Mouse (Mus musculus): Measurements from ENCODE around the gene Sult2b1. TPM values are rescaled to one million over a fixed set of nuclear protein-coding genes. Genes with fewer than 3 reads are reported as not detected.

Gene Sult2b1
- polyA plus RNA-seq, 1 experiment from 2014 or later, result 5.9 TPM

DNA sequence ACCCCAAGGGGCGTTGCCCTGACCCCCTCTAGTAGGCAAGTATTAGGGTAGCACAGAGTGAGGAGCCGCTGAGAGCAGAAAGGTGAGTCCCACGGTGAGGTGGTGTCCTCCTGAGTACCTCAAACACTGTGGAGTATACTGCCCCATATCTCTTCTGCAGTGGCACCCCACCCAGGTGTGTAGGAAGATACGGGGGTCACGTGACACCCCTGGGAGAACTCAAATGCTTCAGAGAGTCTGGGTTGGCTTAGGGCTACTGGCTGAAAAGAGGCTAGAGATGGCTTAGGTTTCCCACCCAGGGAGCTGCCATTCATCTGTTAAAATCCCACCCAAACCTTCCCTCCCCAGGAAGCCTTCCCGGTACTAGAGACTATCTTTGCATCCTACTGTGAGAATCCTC, 12.5 kb upstream of the Sult2b1 start:
- no peak for TF ChIP-seq CTCF (IDR thresholded peaks at IDR 0.05; ENCODE audit: low read depth)
- H3K4me2 ChIP-seq, result no peak overlapping the region
- peaks cover 7% of the 10 kb centered on the region; the same call in 1 of the 2 replicates for H3K36me3 ChIP-seq (ENCODE audit: insufficient read depth)
- no peak for ATAC-seq (ENCODE audit: insufficient read depth)
- H3K4me1 ChIP-seq (ENCODE audit: insufficient read depth), result 0 out of 2 replicates have a peak, but pooled peaks cover 7% of the 10 kb centered on the region
- no peak overlapping the region for H3K27ac ChIP-seq (ENCODE audit: low read depth)
- no peak for DNase-seq
- H3K4me3 ChIP-seq (ENCODE audit: low read depth, low read length), result no peak overlapping the region
- WGBS, result 46% methylated on average over 6 of the region's 6 CpGs
- H3K27me3 ChIP-seq (ENCODE audit: insufficient read depth, low read length), result peaks cover 32% of the 10 kb centered on the region
- H3K9me3 ChIP-seq (ENCODE audit: low read depth, low read length), result no peaks in the 10 kb centered on the region
- no peak overlapping the region for H3K9ac ChIP-seq

DNA sequence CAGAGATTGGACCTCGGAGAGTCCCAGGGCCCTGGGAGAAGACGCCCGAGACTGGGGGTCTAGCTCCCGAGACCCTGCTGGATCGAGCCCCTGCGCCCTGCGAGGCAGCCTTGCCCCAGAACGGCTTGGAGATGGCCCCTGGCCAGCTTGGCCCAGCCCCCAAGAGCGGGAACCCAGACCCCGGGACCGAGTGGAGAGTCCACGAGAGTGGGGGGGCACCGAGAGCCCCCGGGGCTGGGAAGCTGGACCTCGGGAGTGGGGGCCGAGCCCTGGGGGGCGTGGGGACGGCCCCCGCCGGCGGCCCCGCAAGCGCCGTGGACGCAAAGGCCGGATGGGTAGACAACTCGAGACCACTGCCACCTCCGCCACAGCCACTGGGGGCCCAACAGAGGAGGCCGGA, 10.5 kb upstream of the Sult2b1 start:
- Histone ChIP-seq H3K4me1 (ENCODE audit: insufficient read depth) (0 out of 2 replicates have a peak, but pooled peaks cover 4% of the 10 kb centered on the region), H3K4me2 (no peak overlapping the region), H3K4me3 (ENCODE audit: low read depth, low read length) (no peak overlapping the region), H3K27me3 (ENCODE audit: insufficient read depth, low read length) (peaks cover 32% of the 10 kb centered on the region), H3K9me3 (ENCODE audit: low read depth, low read length) (no peaks in the 10 kb centered on the region), H3K27ac (ENCODE audit: low read depth) (no peak overlapping the region), H3K9ac (no peak overlapping the region), H3K36me3 (ENCODE audit: insufficient read depth) (peaks cover 10% of the 10 kb centered on the region; the same call in 1 of the 2 replicates)
- WGBS, result 93% methylated on average over 29 of the region's 29 CpGs
- TF ChIP-seq CTCF (IDR thresholded peaks at IDR 0.05; ENCODE audit: low read depth), result no peak
- no peak for DNase-seq
- ATAC-seq (ENCODE audit: insufficient read depth), result no peak

- DNase-seq, result no peak
- 78% methylated on average over 44 of the region's 44 CpGs for WGBS
- no peak overlapping the region for H3K4me2 ChIP-seq
- no peak overlapping the region for H3K4me3 ChIP-seq (ENCODE audit: low read depth, low read length)
- H3K27ac ChIP-seq (ENCODE audit: low read depth), result no peak overlapping the region
- H3K9ac ChIP-seq, result no peak overlapping the region
- H3K36me3 ChIP-seq (ENCODE audit: insufficient read depth), result peaks cover 16% of the 10 kb centered on the region
- ATAC-seq (ENCODE audit: insufficient read depth), result no peak
- no peak for TF ChIP-seq CTCF (IDR thresholded peaks at IDR 0.05; ENCODE audit: low read depth)
- H3K27me3 ChIP-seq (ENCODE audit: insufficient read depth, low read length), result peaks cover 25% of the 10 kb centered on the region
- 0 out of 2 replicates have a peak, but pooled peaks cover 4% of the 10 kb centered on the region for H3K4me1 ChIP-seq (ENCODE audit: insufficient read depth)
- no peaks in the 10 kb centered on the region for H3K9me3 ChIP-seq (ENCODE audit: low read depth, low read length)
Measured at GRCm38 (mm10) chr7:45793969-45794585, 9.6 kb upstream of the Sult2b1 start.

GRCm38 (mm10) chr7:45793240-45793639, 8.8 kb upstream of the Sult2b1 start:
- DNase-seq (no peak), ATAC-seq (ENCODE audit: insufficient read depth) (no peak)
- H3K36me3 ChIP-seq (ENCODE audit: insufficient read depth), result peaks cover 19% of the 10 kb centered on the region
- H3K4me2 ChIP-seq, result no peak overlapping the region
- H3K9me3 ChIP-seq (ENCODE audit: low read depth, low read length), result no peaks in the 10 kb centered on the region
- 0 out of 2 replicates have a peak, but pooled peaks cover 4% of the 10 kb centered on the region for H3K4me1 ChIP-seq (ENCODE audit: insufficient read depth)
- no peak overlapping the region for H3K27ac ChIP-seq (ENCODE audit: low read depth)
- TF ChIP-seq CTCF (IDR thresholded peaks at IDR 0.05; ENCODE audit: low read depth), result no peak
- WGBS, result 75% methylated on average over 24 of the region's 24 CpGs
- H3K4me3 ChIP-seq (ENCODE audit: low read depth, low read length), result no peak overlapping the region
- peaks cover 16% of the 10 kb centered on the region for H3K27me3 ChIP-seq (ENCODE audit: insufficient read depth, low read length)
- no peak overlapping the region for H3K9ac ChIP-seq

DNA sequence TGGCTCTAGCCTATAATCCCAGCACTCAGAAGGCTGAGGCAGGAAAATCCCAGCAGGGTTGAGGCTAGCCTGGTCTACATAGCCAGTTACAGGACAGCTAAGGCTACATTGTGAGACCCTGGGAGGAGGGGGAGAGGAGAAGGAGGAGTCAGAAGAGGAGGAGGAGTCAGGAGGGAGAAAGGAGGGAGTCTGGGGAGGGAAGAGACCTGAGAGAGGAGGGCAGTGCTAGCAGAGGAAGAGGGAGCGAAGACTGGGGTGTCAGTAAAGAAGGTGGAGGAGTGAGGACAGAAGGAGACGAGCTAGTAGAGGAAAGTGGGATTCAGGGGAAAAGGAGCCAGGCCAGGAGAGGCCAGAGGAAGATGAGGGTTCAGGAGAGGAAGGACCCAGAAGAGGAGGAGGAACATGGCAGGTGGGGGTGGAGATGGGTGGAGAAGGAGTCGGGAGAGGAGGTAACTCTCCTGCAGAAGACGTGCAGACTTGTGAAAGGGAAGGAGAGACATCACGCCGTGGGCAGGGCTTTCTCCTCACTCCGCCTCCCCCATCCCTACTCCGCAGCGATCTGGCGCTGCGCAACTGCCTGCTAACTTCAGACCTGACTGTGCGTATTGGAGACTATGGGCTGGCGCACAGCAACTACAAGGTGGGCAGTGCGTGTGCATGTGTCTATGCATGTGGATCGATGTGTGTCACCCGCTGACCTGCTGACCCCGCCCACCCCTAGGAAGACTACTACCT, 7.5 kb upstream of the Sult2b1 start:
- no peak for TF ChIP-seq CTCF (IDR thresholded peaks at IDR 0.05; ENCODE audit: low read depth)
- no peak for ATAC-seq (ENCODE audit: insufficient read depth)

GRCm38 (mm10) chr7:45790721-45791120, 6.3 kb upstream of the Sult2b1 start:
- no peak for TF ChIP-seq CTCF (IDR thresholded peaks at IDR 0.05; ENCODE audit: low read depth)
- H3K9ac ChIP-seq, result no peak overlapping the region
- ATAC-seq (ENCODE audit: insufficient read depth), result no peak
- no peak for DNase-seq
- no peak overlapping the region for H3K4me2 ChIP-seq
- H3K9me3 ChIP-seq (ENCODE audit: low read depth, low read length), result no peaks in the 10 kb centered on the region
- H3K4me3 ChIP-seq (ENCODE audit: low read depth, low read length), result no peak overlapping the region
- H3K36me3 ChIP-seq (ENCODE audit: insufficient read depth), result peaks cover 22% of the 10 kb centered on the region
- WGBS, result 55% methylated on average over 6 of the region's 6 CpGs
- 0 out of 2 replicates have a peak, but pooled peaks cover 7% of the 10 kb centered on the region for H3K27me3 ChIP-seq (ENCODE audit: insufficient read depth, low read length)
- no peak overlapping the region for H3K27ac ChIP-seq (ENCODE audit: low read depth)
- no peaks in the 10 kb centered on the region for H3K4me1 ChIP-seq (ENCODE audit: insufficient read depth)

More for the DNA sequence above, 7.5 kb upstream of the Sult2b1 start:
- Histone ChIP-seq H3K4me3 (ENCODE audit: low read depth, low read length) (no peak overlapping the region), H3K27ac (ENCODE audit: low read depth) (no peak overlapping the region), H3K27me3 (ENCODE audit: insufficient read depth, low read length) (peaks cover 3% of the 10 kb centered on the region; the same call in 1 of the 2 replicates), H3K4me1 (ENCODE audit: insufficient read depth) (no peaks in the 10 kb centered on the region), H3K36me3 (ENCODE audit: insufficient read depth) (peaks cover 22% of the 10 kb centered on the region), H3K9ac (no peak overlapping the region), H3K4me2 (no peak overlapping the region), H3K9me3 (ENCODE audit: low read depth, low read length) (no peaks in the 10 kb centered on the region)
- WGBS, result 74% methylated on average over 17 of the region's 17 CpGs
- DNase-seq, result no peak

DNA sequence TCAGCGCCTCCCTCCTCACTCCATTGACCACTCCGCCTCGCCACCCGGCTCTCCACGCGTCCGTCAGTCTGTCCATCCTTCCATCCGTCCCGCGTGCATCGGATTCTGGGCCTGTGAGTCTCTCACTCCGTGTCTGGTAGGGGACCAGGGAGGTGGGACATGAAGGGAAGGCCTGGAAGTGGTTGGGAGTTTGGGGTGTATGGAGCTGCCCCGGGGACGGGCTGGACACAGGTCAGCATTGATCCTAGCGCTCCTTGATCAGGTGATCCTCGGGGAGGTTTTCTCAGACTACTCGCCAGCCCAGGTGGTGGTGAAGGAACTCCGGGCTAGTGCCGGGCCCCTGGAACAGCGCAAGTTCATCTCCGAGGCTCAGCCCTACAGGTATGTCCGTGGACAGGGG, 3.2 kb upstream of the Sult2b1 start:
- H3K27me3 ChIP-seq (ENCODE audit: insufficient read depth, low read length), result 0 out of 2 replicates have a peak, but pooled peaks cover 7% of the 10 kb centered on the region
- H3K9me3 ChIP-seq (ENCODE audit: low read depth, low read length), result no peaks in the 10 kb centered on the region
- H3K27ac ChIP-seq (ENCODE audit: low read depth), result no peak overlapping the region
- peaks cover 17% of the 10 kb centered on the region; the same call in 1 of the 2 replicates for H3K36me3 ChIP-seq (ENCODE audit: insufficient read depth)
- H3K9ac ChIP-seq, result no peak overlapping the region
- peak overlapping the region; percentile 92 for H3K4me2 ChIP-seq
- DNase-seq, result no peak
- no peak for TF ChIP-seq CTCF (IDR thresholded peaks at IDR 0.05; ENCODE audit: low read depth)
- H3K4me1 ChIP-seq (ENCODE audit: insufficient read depth), result peaks cover 11% of the 10 kb centered on the region; the same call in 1 of the 2 replicates
- H3K4me3 ChIP-seq (ENCODE audit: low read depth, low read length), result no peak overlapping the region; the same call in 1 of the 2 replicates
- ATAC-seq (ENCODE audit: insufficient read depth), result no peak
- 79% methylated on average over 22 of the region's 22 CpGs for WGBS
